Mouse (Mus musculus): Measurements from ENCODE around the gene Gm20716. TPM values are rescaled to one million over a fixed set of nuclear protein-coding genes. Genes with fewer than 3 reads are reported as not detected.
A peak's percentile ranks its signal among the peaks of the same experiment; 100 is the strongest.
"Not testable (repeated sequence)": the region's sequence is repeated elsewhere in the genome, so short reads cannot be mapped to it uniquely, and the experiment has no call there.

Gene Gm20716
- total RNA-seq, 2 experiments from 2014 or later: 16.9 to 19.3 TPM

DNA sequence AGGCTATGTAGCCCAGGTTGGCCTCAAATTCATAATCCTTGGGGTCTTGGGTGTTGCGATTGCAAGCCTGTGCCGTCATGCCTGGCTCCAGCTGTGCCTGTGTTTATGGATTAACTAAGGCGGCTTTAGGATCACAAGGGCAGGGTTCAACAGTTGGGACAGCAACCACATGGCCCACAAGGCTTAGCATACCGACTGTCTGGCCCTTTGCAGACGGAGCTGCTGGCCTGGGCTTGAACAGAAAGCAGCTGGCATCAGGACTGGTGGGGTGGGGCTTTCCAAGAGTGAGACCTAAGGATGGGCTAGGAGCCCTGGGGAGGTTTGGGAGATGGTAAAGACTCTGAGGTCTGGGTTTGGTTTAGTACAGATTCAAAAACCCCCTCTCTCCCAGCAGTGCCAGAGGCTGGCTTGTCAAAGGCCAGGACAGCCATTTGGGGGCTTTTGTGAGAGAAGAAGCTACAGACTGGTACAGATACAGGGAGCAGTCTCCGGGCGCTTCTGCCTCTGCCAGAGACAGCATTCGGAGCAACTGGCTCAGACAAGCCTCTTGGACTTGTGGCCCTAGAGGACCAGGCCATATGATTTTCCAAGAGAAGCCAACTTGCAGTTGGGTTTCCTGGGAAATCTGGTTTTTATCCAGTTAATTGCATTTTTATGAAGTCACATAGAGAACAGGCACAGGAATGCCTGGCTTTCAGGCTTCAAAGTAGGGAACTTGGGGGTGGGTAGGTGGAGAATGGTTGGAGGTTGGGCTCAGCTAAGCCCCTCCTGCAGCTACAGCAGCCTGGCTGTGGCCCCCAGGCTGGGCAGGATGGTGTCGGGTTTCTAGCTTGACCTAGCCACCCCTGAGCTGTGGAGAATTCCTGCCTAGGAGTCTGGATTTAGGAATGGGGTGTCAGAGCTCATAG, 61.0 kb downstream of the Gm20716 start:
- DNase-seq: no peak

DNA sequence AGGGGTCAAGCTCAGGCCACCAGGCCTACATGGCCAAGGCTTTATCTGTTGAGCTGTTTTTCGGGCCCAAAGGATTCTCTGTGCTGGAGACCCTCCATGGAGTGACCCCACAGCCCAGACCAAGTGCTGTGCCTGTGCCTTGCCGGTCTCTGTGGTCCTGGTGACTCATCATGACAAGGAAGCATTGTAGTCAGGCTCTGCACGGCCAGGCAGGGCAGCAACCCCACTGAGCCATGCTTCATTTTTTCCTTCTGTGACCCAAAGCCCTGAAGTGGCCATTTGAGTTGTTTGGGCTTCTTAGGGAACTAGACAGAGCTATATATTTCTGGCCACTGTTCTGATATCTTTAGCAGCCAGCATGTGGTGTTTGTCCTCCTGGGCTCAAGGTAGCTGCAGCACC, 62.4 kb downstream of the Gm20716 start:
- DNase-seq: no peak
- intact Hi-C loops (cut with DNase I): no loop called here

More for the DNA sequence above, 61.0 kb downstream of the Gm20716 start:
- intact Hi-C loops (cut with DNase I): no loop called here

DNA sequence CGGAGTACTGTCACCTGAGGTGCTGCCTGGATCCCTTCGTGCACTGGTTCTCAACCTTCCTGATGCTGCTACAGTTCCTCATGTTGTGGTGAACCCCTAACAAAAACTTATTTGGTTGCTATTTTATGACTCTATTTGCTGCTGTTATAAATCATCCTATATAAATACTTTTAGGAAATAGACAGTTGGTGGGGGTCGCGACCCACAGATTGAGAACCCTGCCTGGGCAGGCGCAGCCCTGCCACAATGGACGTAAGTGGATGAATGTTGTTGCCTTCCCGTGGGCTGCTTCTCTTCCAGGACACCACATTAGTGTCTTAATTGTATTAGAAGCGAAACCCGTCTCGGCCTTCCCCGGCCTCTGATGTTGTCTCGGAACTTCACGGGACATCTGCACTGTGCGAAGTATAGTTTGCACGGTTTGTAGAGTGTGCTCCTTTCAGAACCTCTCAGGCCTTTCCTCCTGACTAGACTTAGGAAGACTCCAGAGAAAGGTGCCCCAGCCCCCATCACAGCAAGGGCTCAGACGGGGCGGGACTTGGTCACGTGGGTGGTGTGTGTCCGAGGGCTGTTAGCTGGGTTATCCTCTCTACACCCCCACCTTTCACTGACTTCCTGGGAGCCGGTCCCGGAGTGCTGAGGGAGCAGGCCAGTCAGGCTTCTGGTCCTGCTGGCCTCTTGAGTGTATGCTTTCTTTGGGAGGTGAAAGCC, 63.3 kb downstream of the Gm20716 start:
- DNase-seq: no peak
- intact Hi-C loops (cut with DNase I): no loop called here

DNA sequence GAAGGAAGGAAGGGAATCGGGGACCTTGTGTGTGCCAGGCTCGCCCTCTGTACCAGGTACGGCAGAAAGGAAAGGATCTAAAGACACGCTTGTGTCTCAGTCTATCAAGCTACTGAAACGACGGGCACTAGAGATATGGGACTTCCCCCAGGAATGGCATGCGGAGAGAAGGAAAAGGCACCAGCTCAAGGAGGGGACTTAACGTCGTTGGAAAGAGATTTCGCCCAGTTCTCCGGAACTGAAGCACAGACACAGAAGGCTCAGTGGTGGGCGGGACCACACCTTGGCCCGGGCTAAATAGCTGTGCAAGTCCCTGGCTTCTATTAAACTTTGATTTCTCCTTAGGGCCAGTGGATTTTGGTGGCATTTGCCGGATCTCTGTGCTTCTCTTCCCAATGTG, 68.2 kb downstream of the Gm20716 start:
- intact Hi-C loops (cut with DNase I): no loop called here
- DNase-seq: no peak

DNA sequence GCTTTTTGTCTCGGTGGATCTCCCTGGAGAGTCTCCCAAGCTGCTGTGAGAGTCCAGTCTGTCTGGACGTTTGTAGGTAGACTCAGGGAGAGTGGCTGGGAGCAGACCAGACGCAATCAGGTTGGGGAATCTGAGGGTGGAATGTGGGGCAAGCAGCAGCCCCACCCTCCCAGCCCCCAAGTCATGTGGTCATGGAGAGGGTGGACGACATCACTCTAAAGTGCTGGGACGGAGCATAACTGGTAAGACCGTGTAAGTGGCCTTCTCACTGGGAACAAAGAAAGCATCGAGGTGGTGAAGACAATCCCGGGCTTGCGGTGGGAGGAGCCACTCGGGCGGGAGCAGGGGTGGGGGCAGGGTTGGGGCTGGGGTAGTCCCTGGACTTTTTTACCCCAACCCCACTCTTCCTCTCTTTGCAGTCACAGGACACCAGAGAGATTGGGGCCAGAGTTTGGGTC, 68.6 kb downstream of the Gm20716 start:
- no peak for DNase-seq
- intact Hi-C loops (cut with DNase I): no loop called here

DNA sequence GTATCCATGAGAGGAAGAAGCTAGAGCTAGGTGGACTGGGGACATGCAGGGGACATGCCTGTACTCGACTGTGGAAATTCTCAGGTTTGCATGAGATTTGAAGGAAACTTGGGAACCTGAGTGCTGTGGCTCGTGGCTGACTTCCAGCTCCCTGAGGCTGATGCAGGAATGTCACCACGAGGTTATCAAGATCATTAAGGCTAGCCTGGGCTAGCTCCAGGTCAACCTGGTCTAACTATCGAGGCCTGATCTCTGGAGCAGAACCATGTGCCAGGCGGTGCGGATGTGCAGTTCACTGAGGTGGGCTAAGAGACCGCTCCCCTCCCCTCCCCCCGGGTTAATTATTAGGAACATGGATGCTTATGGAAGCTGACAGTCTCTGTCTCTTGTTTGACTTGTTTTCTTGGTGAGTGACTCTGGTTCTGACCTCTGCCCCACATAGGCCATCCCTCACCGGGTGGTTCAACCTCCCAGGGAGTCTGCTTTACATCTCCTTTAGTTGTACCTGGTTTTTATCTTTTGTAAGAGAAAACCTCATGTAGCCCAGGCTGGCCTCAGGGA, 69.7 kb downstream of the Gm20716 start:
- intact Hi-C loops (cut with DNase I): no loop called here
- no peak for DNase-seq

DNA sequence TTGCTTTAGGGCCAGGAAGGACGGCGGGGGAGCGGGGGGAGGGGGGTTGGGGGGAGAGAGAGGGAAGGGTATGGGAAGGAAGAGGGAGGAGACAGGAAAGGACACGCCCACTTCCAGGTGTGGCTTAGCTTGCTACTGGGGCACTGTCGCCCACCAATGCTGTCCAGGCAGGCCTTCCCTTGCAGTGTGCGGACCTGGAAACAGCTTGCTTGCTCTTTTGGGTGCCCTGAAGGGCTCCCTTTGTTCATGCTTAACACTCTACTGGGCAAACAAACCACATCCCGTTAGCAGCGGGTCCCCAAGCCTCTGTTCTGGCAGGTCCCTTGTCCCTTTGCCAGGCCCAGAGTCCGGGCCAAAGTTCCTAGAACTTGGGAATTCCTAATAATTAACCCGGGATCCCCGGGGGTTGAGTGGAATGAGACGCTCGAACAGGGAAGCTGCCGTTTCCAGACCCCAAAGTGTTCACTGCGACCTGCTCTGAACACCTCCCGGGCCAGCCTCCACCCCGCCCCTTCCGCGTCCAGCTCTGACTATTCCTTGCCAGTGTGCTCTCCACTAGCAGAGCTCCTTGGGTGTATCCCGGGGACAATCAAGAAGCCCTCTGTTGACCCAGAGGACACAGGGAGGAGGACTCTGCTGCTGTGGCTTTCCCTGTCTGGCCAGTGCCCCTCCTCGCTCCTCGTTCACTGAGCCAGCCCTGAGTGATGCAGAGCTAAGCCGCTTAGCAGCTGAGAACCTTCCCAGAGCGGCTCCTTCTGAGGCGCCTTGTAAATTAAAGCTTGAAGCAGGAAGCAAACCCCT, 71.1 kb downstream of the Gm20716 start:
- intact Hi-C loops (cut with DNase I): no loop called here
- peak; percentile 21 to 33 for DNase-seq

DNA sequence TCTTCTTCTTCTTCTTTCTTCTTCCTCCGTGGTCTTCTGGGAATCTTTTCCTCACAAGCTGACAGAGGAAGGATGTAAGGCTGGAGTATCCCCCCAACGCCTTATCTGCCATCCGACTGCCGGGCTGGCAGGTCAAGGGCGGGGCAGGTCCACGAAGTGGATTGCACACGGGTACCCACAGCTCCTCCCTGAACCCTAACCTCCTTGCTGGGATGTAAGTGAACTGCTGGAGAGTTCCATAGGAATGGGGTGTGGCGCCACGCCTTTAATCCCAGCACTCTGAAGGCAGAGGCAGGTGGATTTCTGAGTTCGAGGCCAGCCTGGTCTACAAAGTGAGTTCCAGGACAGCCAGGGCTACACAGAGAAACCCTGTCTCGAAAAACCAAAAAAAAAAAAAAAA, 72.2 kb downstream of the Gm20716 start:
- intact Hi-C loops (cut with DNase I); DNase-seq: not testable (repeated sequence)

DNA sequence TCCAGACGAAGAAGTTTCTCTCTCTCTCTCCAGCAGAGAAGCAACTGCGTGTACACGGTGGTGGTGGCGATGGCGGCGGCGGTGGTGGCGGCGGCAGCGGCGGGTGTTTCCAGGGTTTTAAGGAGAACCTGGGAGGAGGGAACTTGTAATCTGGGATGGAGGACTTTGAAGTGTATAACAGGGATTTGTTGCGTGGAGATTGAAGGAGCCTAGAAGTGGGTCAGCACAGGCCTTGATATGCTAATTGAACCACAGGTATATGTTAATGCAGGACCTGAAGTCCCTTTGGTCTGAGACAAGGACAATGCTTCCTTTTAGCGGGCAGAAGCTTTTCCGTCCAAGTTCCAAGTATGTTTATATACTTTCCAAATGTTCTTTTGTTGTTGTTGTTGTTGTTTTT, 73.8 kb downstream of the Gm20716 start:
- no peak for DNase-seq
- intact Hi-C loops (cut with DNase I): no loop called here

DNA sequence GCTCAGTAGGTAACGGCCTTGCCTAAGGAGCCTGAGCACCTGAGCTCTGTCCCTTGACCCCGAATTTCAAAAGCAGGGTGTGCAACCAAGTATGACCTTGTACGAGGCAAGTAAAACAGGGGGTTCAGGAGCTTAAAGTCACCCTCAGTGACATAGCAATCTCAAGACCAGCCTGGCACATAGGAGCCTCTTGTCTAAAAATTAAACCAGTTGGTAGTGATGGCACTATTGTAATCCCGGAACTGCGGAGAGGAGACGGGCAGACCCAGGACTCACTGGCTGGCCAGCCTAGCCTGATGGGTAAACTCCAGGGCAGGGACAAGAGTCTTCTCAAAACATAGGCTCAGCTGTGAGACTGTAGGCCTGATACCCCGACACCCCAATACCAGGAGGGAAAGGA, 74.5 kb downstream of the Gm20716 start:
- intact Hi-C loops (cut with DNase I): no loop called here
- no peak for DNase-seq

DNA sequence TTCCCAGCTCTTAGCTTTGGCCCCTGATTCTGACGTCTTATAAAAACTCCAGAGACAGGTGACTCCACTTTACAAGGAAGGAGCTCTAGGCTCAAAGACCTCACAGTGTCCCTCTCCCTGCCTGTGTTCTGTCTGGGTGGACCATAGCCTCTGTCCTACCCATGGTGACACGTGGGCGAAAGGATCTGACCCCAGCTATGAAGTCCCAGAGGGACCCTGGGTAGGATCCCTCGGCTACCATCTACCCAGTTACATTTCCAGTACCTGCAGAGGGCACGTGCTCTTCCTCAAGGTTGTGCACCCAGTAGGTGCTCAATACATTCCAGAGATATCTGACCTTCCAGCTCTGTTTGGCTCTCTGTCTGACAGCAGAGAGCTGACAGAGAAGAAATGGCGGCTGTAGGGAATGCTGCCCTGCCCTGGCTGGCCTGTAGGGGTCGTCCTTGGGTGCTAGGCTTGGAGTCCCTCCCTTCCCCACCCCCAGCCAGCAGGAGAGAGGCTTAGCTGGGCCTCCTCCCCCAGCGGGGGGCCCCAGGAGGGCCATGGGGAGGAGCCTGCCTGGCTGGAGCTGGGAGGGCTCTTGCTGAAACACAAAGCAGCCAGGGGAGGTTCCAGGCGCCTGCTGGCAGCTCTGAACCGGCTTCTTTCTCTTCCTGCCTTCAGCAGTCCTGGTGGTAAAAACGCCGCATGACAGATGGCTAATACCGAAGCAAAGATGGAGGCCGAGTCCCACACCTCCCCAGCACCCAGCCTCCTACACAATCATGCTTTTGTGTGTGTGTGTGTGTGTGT, 75.9 kb downstream of the Gm20716 start:
- DNase-seq: peak; percentile 74 to 84
- intact Hi-C loops (cut with DNase I): no loop called here

DNA sequence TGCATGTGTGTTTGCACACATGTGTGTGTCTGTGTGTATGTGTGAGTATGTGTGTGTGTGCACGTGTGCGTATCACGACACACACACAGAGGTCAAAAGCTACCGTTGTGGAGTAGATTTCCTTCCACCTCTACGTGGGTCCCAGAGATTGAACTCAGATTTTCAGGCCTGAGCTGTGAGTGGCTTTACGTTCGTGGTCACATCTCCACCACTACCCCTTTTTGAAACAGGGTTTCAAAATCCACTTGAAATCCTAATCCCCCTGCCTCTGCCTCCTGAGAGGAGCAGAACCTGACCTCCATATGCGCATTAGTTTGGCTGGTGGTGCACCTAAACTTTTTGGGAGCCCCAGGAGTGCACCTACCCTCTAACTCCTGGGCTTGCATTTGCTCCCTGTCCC, 80.9 kb downstream of the Gm20716 start:
- DNase-seq: no peak
- intact Hi-C loops (cut with DNase I): no loop called here

DNA sequence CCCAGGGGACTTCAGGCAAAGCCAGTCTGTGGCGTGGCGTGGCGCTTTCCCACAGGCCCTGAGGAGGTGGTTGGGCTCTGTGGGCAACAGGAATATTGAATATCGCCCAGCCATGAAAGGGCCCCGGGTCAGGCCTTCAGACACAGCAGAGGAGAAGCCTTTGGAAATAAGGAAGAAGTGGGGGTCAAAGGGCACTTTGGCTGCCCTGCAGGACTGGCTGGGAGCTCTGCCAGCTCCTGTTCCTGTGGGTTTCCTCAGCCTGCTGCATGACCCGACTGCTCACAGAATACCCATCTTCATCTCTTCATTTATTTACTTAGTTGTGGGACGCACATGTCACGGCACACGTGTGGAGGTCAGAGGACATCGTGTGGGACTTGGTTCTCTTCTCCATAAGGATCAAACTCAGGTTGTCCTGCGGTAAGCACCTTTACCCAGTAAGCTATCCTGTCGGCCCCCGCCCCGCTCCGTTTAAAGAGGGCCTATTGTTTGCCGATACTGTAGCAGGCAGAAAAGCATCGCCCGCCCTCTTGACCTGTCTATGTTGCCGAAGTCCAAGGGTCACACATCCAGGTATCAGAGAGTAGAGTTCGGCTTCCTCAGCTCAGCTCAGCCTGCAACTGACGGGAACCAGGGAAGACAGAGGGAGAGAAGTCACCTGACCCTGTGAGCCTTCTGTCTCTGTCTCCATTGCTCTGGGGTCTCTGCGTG, 82.3 kb downstream of the Gm20716 start:
- no peak for DNase-seq
- intact Hi-C loops (cut with DNase I): no loop called here

DNA sequence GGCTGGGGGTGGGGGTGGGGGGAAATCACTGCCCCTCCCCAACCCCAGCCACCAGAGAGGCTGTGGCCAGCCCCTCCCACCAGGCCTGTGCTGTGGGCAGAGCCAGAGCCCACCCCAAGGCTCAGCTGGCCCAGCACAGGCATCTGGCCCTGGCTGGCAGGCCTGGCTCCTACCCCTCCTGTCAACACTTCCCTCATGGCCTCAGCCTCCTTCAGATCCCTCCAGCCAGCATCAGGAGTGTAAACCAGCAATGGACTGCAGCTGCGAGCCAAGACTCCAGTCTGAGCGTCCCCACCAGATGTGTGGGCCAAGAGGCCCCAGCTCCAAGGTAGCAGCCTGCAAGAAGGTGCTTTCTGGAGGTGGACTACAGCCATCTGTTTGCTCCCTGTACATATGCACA, 84.7 kb downstream of the Gm20716 start:
- intact Hi-C loops (cut with DNase I): no loop called here
- peak in 1 of 2 experiments; percentile 50 for DNase-seq

DNA sequence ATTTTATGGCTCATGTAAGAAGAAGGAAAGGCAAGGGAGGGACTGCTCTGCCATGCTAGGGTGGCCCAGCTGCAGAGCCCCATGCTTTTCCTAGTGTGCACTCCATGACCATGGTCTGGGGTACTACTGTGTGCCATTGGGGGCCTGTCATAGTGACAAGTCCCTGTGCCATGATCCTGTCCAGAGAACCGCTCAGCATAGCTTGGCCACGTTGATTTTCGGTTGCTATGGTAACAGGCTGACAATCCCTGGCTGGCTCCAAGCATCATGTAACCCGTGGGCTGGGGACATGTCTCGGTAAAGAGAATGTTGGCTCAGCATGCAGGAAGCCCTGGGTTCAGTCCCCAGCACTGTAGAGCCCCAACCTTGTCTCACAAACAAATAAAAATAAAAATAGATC, 86.4 kb downstream of the Gm20716 start:
- intact Hi-C loops (cut with DNase I): no loop called here
- no peak for DNase-seq

DNA sequence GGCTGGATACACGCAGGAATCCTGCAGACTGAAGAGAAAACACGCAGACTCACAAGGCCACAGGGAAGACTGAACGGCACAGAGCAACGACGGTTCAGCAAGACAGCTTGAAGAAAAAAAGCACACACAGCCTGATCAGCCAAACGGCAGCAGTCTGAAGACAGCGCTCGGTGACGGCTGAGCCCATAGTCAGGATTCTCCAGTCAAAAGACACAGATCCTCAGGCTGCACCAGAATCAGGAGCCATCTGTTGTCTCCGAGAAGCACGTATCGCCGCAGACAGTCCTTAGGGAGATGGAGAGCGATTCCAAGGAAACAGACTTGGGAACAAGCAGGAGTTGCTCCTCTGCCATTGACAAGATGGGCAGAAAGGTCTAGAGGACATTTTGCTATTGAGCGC, 93.0 kb downstream of the Gm20716 start:
- intact Hi-C loops (cut with DNase I): no loop called here

More for the DNA sequence above, 93.0 kb downstream of the Gm20716 start:
- DNase-seq: no peak

All from heart, postnatal 14 days (tissue).